Mouse (Mus musculus): ENCODE measurements around the gene Tmem138. TPM values are rescaled to one million over a fixed set of nuclear protein-coding genes. Genes with fewer than 3 reads are reported as not detected.
A peak's percentile ranks its signal among the peaks of the same experiment; 100 is the strongest.

The Tmem138 gene
- polyA plus RNA-seq, 2 experiments = 29.7 to 33.8 TPM

- H3K27ac ChIP-seq (replicated peaks; ENCODE audit: low read depth, low read length) = no peak overlapping the region
- H3K9me3 ChIP-seq (ENCODE audit: control insufficient read depth, low read length) = no peaks in the 10 kb centered on the region
- no peak for TF ChIP-seq POLR2A (IDR thresholded peaks at IDR 0.05; ENCODE audit: borderline replicate concordance, extremely low read depth, insufficient read depth, insufficient read length)
- no peak overlapping the region for H3K4me2 ChIP-seq (replicated peaks; ENCODE audit: low read depth, low read length, severe bottlenecking)
- no peak for DNase-seq (ENCODE audit: low spot score)
- no peaks in the 10 kb centered on the region for H3K27me3 ChIP-seq (ENCODE audit: control insufficient read depth, insufficient read depth, low read length)
- no peaks in the 10 kb centered on the region for H3K4me1 ChIP-seq (ENCODE audit: control insufficient read depth, insufficient read depth, low read length)
- peaks cover 51% of the 10 kb centered on the region for H3K36me3 ChIP-seq (ENCODE audit: control insufficient read depth, insufficient read depth, low read length)
- WGBS = 93% methylated on average over 6 of the region's 6 CpGs
- H3K9ac ChIP-seq (ENCODE audit: low read depth, low read length, severe bottlenecking) = no peak overlapping the region
- H3K4me3 ChIP-seq (replicated peaks; ENCODE audit: low read length) = no peak overlapping the region
- ATAC-seq (ENCODE audit: low FRiP score, low read depth) = no peak
Observed at GRCm38 (mm10) chr19:10569627-10570026, 7.5 kb downstream of the Tmem138 start.

GRCm38 (mm10) chr19:10565217-10565616, 11.9 kb downstream of the Tmem138 start:
- TF ChIP-seq POLR2A (IDR thresholded peaks at IDR 0.05; ENCODE audit: borderline replicate concordance, extremely low read depth, insufficient read depth, insufficient read length) = no peak
- no peaks in the 10 kb centered on the region for H3K9me3 ChIP-seq (ENCODE audit: control insufficient read depth, low read length)
- H3K27ac ChIP-seq (replicated peaks; ENCODE audit: low read depth, low read length) = no peak overlapping the region
- H3K4me1 ChIP-seq (ENCODE audit: control insufficient read depth, insufficient read depth, low read length) = no peaks in the 10 kb centered on the region
- no peaks in the 10 kb centered on the region for H3K27me3 ChIP-seq (ENCODE audit: control insufficient read depth, insufficient read depth, low read length)
- H3K36me3 ChIP-seq (ENCODE audit: control insufficient read depth, insufficient read depth, low read length) = peaks cover 10% of the 10 kb centered on the region; the same call in 1 of the 2 replicates
- 76% methylated on average over 4 of the region's 4 CpGs for WGBS
- H3K4me3 ChIP-seq (replicated peaks; ENCODE audit: low read length) = no peak overlapping the region
- H3K4me2 ChIP-seq (replicated peaks; ENCODE audit: low read depth, low read length, severe bottlenecking) = no peak overlapping the region
- H3K9ac ChIP-seq (ENCODE audit: low read depth, low read length, severe bottlenecking) = no peak overlapping the region
- ATAC-seq (ENCODE audit: low FRiP score, low read depth) (no peak), DNase-seq (ENCODE audit: low spot score) (no peak)

GRCm38 (mm10) chr19:10564278-10564677, 12.9 kb downstream of the Tmem138 start:
- no peak for ATAC-seq (ENCODE audit: low FRiP score, low read depth)
- TF ChIP-seq POLR2A (IDR thresholded peaks at IDR 0.05; ENCODE audit: borderline replicate concordance, extremely low read depth, insufficient read depth, insufficient read length) = no peak
- no peaks in the 10 kb centered on the region for H3K9me3 ChIP-seq (ENCODE audit: control insufficient read depth, low read length)
- no peak overlapping the region for H3K27ac ChIP-seq (replicated peaks; ENCODE audit: low read depth, low read length)
- DNase-seq (ENCODE audit: low spot score) = no peak
- H3K4me1 ChIP-seq (ENCODE audit: control insufficient read depth, insufficient read depth, low read length) = no peaks in the 10 kb centered on the region
- no peak overlapping the region for H3K4me3 ChIP-seq (replicated peaks; ENCODE audit: low read length)
- no peak overlapping the region for H3K9ac ChIP-seq (ENCODE audit: low read depth, low read length, severe bottlenecking)
- peaks cover under 1% of the 10 kb centered on the region; the same call in 1 of the 2 replicates for H3K36me3 ChIP-seq (ENCODE audit: control insufficient read depth, insufficient read depth, low read length)
- H3K4me2 ChIP-seq (replicated peaks; ENCODE audit: low read depth, low read length, severe bottlenecking) = no peak overlapping the region
- no peaks in the 10 kb centered on the region for H3K27me3 ChIP-seq (ENCODE audit: control insufficient read depth, insufficient read depth, low read length)
- 81% methylated on average over 6 of the region's 6 CpGs for WGBS

GRCm38 (mm10) chr19:10562351-10562750, 14.8 kb downstream of the Tmem138 start:
- 65% methylated on average over 5 of the region's 5 CpGs for WGBS
- no peaks in the 10 kb centered on the region for H3K4me1 ChIP-seq (ENCODE audit: control insufficient read depth, insufficient read depth, low read length)
- DNase-seq (ENCODE audit: low spot score) (no peak), ATAC-seq (ENCODE audit: low FRiP score, low read depth) (no peak)
- H3K36me3 ChIP-seq (ENCODE audit: control insufficient read depth, insufficient read depth, low read length) = no peaks in the 10 kb centered on the region
- H3K27ac ChIP-seq (replicated peaks; ENCODE audit: low read depth, low read length) = no peak overlapping the region
- H3K27me3 ChIP-seq (ENCODE audit: control insufficient read depth, insufficient read depth, low read length) = no peaks in the 10 kb centered on the region
- H3K9me3 ChIP-seq (ENCODE audit: control insufficient read depth, low read length) = no peaks in the 10 kb centered on the region
- no peak for TF ChIP-seq POLR2A (IDR thresholded peaks at IDR 0.05; ENCODE audit: borderline replicate concordance, extremely low read depth, insufficient read depth, insufficient read length)
- H3K4me3 ChIP-seq (replicated peaks; ENCODE audit: low read length) = no peak overlapping the region
- H3K4me2 ChIP-seq (replicated peaks; ENCODE audit: low read depth, low read length, severe bottlenecking) = no peak overlapping the region
- H3K9ac ChIP-seq (ENCODE audit: low read depth, low read length, severe bottlenecking) = no peak overlapping the region

GRCm38 (mm10) chr19:10561558-10562314, 15.4 kb downstream of the Tmem138 start:
- Histone ChIP-seq H3K4me3 (replicated peaks; ENCODE audit: low read length) (no peak overlapping the region), H3K9ac (ENCODE audit: low read depth, low read length, severe bottlenecking) (no peak overlapping the region), H3K9me3 (ENCODE audit: control insufficient read depth, low read length) (no peaks in the 10 kb centered on the region), H3K4me2 (replicated peaks; ENCODE audit: low read depth, low read length, severe bottlenecking) (no peak overlapping the region), H3K27me3 (ENCODE audit: control insufficient read depth, insufficient read depth, low read length) (no peaks in the 10 kb centered on the region), H3K4me1 (ENCODE audit: control insufficient read depth, insufficient read depth, low read length) (peaks cover under 1% of the 10 kb centered on the region), H3K27ac (replicated peaks; ENCODE audit: low read depth, low read length) (0 out of 2 replicates have a peak overlapping the region, but pooled peaks have one; percentile 8), H3K36me3 (ENCODE audit: control insufficient read depth, insufficient read depth, low read length) (no peaks in the 10 kb centered on the region)
- ATAC-seq (ENCODE audit: low FRiP score, low read depth) (no peak), DNase-seq (ENCODE audit: low spot score) (peak; percentile 45)
- no peak for TF ChIP-seq POLR2A (IDR thresholded peaks at IDR 0.05; ENCODE audit: borderline replicate concordance, extremely low read depth, insufficient read depth, insufficient read length)
- 51% methylated on average over 6 of the region's 6 CpGs for whole genome bisulfite sequencing

Measured in limb, embryonic 14.5 days (tissue).